Mouse (Mus musculus): ENCODE data around the gene Ptpn5. TPM values are rescaled to one million over a fixed set of nuclear protein-coding genes. Genes with fewer than 3 reads are reported as not detected.

The Ptpn5 gene
- polyA plus RNA-seq, 1 experiment from 2014 or later = 0.10 TPM

DNA sequence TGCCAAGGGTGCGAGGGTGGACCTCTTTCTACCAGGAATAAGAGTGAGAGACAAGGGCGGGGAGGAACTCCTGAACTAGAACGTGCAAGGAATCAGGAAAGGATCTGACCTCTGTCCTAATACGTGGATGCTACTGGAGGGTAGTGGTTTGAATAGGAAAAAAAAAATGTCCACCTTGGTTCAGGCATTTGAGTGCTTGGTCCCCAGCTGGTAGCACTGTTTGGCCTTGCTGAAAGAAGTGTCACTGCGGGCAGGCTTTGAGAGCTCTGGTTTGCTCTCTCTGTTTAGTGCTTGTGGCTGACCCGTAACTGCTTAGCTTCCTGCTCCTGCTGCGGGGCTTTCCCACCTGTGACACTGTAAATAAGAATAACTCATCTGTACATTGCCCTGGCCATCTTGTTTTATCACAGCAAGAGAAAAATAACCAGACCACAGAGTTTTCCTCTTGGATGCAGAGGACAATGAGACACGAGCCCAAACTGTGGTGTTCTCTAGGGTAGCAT is 6.4 kb upstream of the Ptpn5 start:
- Histone ChIP-seq H3K27ac (no peak overlapping the region), H3K9ac (no peak overlapping the region), H3K4me3 (replicated peaks) (no peak overlapping the region), H3K4me1 (replicated peaks) (no peaks in the 10 kb centered on the region), H3K36me3 (no peaks in the 10 kb centered on the region), H3K27me3 (peaks cover 5% of the 10 kb centered on the region), H3K9me3 (replicated peaks) (no peaks in the 10 kb centered on the region), H3K4me2 (no peak overlapping the region)
- DNase-seq (no peak), ATAC-seq (ENCODE audit: low read depth) (no peak)
- WGBS (ENCODE audit: insufficient replicate concordance) = 50% methylated on average over 8 of the region's 8 CpGs

DNA sequence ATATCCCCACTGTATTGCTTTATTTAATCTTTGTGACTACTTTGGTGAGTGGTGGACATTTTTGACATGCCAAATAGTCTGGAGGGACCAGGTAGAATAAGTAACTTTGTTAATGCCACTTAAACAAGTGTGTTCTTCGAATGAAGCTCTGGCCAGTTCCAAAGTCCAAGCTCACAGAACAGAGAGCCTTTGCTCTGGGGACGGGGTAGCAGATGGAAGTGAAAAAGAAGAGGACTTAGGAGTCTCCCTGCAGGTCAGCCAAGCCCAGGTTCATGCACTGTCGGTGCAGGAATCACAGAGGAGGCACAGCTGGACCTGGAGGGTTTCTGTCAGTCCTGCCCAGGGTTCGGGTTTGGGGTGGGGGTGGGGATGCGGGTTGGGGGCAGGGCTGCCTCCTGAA is 1.1 kb upstream of the Ptpn5 start:
- H3K27ac ChIP-seq = no peak overlapping the region
- 28% methylated on average over 5 of the region's 5 CpGs for WGBS (ENCODE audit: insufficient replicate concordance)
- DNase-seq (no peak), ATAC-seq (ENCODE audit: low read depth) (no peak)
- no peaks in the 10 kb centered on the region for H3K36me3 ChIP-seq
- H3K9ac ChIP-seq = no peak overlapping the region
- H3K9me3 ChIP-seq (replicated peaks) = no peaks in the 10 kb centered on the region
- H3K4me1 ChIP-seq (replicated peaks) = peaks cover 7% of the 10 kb centered on the region
- no peak overlapping the region for H3K4me3 ChIP-seq (replicated peaks)
- no peak overlapping the region for H3K4me2 ChIP-seq
- peaks cover 56% of the 10 kb centered on the region for H3K27me3 ChIP-seq

DNA sequence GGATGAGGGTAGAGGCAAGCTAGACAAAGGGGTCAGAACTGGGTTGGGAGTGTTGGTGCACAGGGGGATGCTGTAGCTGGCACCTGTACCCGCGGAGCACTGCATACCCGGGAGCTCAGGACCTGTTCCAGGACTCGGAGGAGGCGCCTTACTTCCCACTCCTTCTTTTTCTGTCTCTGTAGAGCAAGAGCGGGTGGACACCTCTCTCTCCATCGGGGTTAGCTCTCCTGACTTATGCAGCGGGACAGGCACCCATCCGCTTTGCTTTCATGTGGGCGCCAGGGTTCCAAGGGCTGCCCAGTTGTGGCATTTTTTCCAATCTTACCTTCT is 588 bp downstream of the Ptpn5 start:
- Histone ChIP-seq H3K9me3 (replicated peaks) (no peaks in the 10 kb centered on the region), H3K4me1 (replicated peaks) (peaks cover 7% of the 10 kb centered on the region), H3K27ac (no peak overlapping the region), H3K4me3 (replicated peaks) (peak overlapping the region; percentile 49), H3K4me2 (peak overlapping the region; percentile 66), H3K9ac (no peak overlapping the region), H3K27me3 (peaks cover 66% of the 10 kb centered on the region), H3K36me3 (no peaks in the 10 kb centered on the region)
- ATAC-seq (ENCODE audit: low read depth) (no peak), DNase-seq (no peak)
- WGBS (ENCODE audit: insufficient replicate concordance) = 3% methylated on average over 10 of the region's 10 CpGs

DNA sequence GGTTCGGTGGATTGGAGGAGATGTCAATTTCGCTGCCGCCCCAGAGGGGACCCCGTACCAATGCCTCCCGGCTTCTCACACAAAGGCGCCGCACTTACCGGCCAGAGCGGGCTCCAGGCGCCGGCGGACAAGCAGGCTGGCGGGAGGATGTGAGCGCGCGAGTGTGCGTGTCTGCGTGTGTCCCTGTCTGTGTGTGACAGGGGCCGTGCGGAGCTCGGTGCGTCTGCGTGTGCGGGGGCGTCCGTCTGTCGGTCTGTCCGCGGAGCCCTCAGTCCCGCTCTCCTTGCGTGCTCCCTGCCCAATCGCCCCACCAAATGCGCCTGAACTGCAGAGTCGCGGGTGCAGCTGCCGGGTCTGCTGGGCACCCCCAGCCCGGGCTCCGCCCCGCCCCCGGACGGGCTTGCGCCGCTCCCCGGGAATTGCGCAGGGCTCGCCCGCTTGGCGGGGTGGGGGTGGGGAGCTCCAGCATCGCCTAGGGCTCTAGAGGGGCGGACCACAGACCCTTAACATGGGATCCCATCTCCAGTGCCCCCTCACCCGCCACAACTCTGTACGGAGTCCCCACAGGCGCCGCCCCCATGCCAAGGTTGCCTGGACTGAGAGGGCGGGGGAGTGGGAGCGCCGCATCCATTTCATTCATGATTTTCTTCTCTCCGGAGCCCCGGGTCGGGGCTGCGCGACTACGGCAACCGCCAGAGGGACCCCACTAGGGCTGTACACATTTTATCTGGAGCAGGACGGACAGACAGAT is 1.1 kb downstream of the Ptpn5 start:
- Histone ChIP-seq H3K27ac (no peak overlapping the region), H3K27me3 (peaks cover 66% of the 10 kb centered on the region), H3K4me1 (replicated peaks) (peaks cover 7% of the 10 kb centered on the region), H3K9me3 (replicated peaks) (no peaks in the 10 kb centered on the region), H3K4me3 (replicated peaks) (peak overlapping the region; percentile 49), H3K36me3 (no peaks in the 10 kb centered on the region), H3K4me2 (peak overlapping the region; percentile 66), H3K9ac (no peak overlapping the region)
- DNase-seq (no peak), ATAC-seq (ENCODE audit: low read depth) (no peak)
- WGBS (ENCODE audit: insufficient replicate concordance) = under 1% methylated on average over 64 of the region's 65 CpGs

DNA sequence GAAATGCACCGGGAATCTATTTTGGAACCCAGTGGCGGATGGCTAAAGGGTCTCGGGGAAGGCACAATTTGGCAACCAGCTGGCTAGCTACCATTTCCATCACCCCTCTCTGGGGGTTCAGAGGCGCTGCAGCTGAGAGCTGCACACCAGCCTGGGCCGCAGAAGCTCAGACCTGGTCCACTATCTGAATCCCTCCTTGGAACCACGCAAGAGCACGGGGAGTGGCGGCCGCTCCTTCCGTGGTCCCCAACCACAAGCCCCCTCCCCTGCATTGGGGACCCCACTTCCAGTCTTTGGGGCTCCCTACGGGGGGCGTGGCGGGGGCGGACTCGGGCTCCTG is 1.7 kb downstream of the Ptpn5 start:
- DNase-seq (no peak), ATAC-seq (ENCODE audit: low read depth) (no peak)
- H3K27ac ChIP-seq = no peak overlapping the region
- H3K36me3 ChIP-seq = no peaks in the 10 kb centered on the region
- WGBS (ENCODE audit: insufficient replicate concordance) = 4% methylated on average over 15 of the region's 15 CpGs
- no peak overlapping the region for H3K9ac ChIP-seq
- H3K4me3 ChIP-seq (replicated peaks) = peak overlapping the region; percentile 49
- peaks cover 7% of the 10 kb centered on the region for H3K4me1 ChIP-seq (replicated peaks)
- H3K27me3 ChIP-seq = peaks cover 66% of the 10 kb centered on the region
- H3K9me3 ChIP-seq (replicated peaks) = no peaks in the 10 kb centered on the region
- peak overlapping the region; percentile 66 for H3K4me2 ChIP-seq

DNA sequence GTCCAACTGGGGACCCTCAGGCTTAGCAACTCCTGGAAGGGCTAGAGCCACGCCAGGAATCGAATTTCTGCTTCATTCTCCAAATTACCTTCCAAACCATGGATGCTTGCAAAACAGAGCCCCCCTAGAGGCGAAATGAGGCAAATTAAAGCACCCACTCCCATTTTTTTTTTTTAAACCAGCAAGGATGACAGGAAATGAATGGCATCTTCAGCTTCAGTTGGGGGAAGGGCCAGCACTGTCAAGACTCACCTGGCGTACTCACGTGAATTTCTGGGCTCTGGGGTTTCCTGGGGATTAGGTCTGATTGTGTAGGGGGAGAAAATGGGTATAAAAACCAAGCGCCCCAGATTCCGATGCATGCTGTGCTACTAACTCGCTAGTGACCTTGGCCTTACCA is 2.2 kb downstream of the Ptpn5 start:
- Histone ChIP-seq H3K9me3 (replicated peaks) (no peaks in the 10 kb centered on the region), H3K36me3 (no peaks in the 10 kb centered on the region), H3K27me3 (peaks cover 66% of the 10 kb centered on the region), H3K9ac (no peak overlapping the region), H3K4me1 (replicated peaks) (peaks cover 7% of the 10 kb centered on the region), H3K27ac (no peak overlapping the region), H3K4me2 (no peak overlapping the region), H3K4me3 (replicated peaks) (no peak overlapping the region)
- 25% methylated on average over 8 of the region's 8 CpGs for WGBS (ENCODE audit: insufficient replicate concordance)
- ATAC-seq (ENCODE audit: low read depth) (no peak), DNase-seq (no peak)

DNA sequence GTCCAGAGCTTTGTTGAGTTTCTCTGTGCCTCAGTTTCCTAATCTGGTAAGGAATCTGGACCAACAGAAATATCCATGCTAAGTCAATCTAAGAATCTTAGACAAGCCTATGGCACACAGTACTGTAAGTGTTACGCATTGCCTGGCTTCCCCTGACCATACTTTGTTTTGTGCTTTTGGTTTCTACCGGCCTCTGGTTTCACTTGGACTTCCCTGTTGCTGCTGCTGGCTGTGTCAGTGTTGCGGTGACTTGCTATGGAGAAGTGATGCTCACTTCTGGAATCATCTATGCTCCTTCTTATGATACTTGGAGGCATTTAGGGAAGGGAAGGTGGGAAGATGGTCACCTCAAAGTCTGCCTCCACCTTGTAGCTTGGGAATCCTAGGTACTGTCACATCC is 11.5 kb downstream of the Ptpn5 start:
- ATAC-seq (ENCODE audit: low read depth) (no peak), DNase-seq (no peak)
- H3K4me2 ChIP-seq = no peak overlapping the region
- 61% methylated on average over 3 of the region's 3 CpGs for WGBS (ENCODE audit: insufficient replicate concordance)
- H3K27me3 ChIP-seq = no peaks in the 10 kb centered on the region
- no peak overlapping the region for H3K4me3 ChIP-seq (replicated peaks)
- no peak overlapping the region for H3K27ac ChIP-seq
- H3K36me3 ChIP-seq = no peaks in the 10 kb centered on the region
- no peaks in the 10 kb centered on the region for H3K4me1 ChIP-seq (replicated peaks)
- no peaks in the 10 kb centered on the region for H3K9me3 ChIP-seq (replicated peaks)
- no peak overlapping the region for H3K9ac ChIP-seq

DNA sequence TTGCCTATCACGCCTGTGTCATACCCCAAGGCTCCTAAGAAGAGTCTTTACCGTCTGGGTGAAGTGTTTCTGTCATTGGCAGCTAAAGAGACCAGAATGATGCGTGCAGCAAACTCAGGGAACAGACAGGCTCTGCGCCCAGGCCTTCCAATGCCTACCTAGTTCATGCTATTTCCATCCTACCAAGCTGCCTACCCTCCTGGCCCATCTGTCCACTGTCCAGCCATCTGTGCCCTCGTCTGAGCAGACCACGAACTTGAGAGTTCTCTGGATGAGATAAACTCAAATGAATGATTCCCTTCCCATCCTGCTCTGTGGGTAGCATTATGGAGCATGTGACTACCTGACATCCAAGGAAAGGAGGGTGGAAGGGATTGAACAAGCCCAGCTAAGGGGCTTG is 16.8 kb downstream of the Ptpn5 start:
- H3K27me3 ChIP-seq = no peaks in the 10 kb centered on the region
- ATAC-seq (ENCODE audit: low read depth) (no peak), DNase-seq (no peak)
- H3K4me2 ChIP-seq = no peak overlapping the region
- H3K4me1 ChIP-seq (replicated peaks) = no peaks in the 10 kb centered on the region
- no peak overlapping the region for H3K27ac ChIP-seq
- no peak overlapping the region for H3K9ac ChIP-seq
- H3K36me3 ChIP-seq = no peaks in the 10 kb centered on the region
- WGBS (ENCODE audit: insufficient replicate concordance) = 49% methylated on average over 6 of the region's 6 CpGs
- H3K9me3 ChIP-seq (replicated peaks) = no peaks in the 10 kb centered on the region
- no peak overlapping the region for H3K4me3 ChIP-seq (replicated peaks)

DNA sequence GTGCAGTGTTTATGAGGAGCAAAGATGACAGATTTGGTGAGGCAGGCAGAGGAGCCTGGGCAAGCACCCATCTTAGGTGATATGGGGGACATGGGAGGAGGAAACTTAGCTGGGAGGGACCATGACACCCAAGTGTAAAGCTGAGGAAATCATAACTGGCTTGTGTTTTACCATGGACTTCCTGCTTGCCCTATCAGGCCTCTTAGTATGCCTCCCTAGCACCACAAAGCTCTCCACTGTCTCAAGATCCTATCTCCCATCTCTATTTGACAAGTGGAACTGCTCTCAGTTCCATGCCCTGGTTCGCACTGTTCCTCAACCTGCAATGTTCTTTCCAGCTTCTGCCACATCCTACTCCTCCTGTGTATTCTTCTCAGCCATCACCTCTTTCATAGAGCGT is 18.0 kb downstream of the Ptpn5 start:
- ATAC-seq (ENCODE audit: low read depth) (no peak), DNase-seq (no peak)
- Histone ChIP-seq H3K4me1 (replicated peaks) (no peaks in the 10 kb centered on the region), H3K27me3 (no peaks in the 10 kb centered on the region), H3K9me3 (replicated peaks) (no peaks in the 10 kb centered on the region), H3K4me3 (replicated peaks) (no peak overlapping the region), H3K4me2 (no peak overlapping the region), H3K27ac (no peak overlapping the region), H3K36me3 (no peaks in the 10 kb centered on the region), H3K9ac (no peak overlapping the region)
- 54% methylated on average over 2 of the region's 2 CpGs for WGBS (ENCODE audit: insufficient replicate concordance)

DNA sequence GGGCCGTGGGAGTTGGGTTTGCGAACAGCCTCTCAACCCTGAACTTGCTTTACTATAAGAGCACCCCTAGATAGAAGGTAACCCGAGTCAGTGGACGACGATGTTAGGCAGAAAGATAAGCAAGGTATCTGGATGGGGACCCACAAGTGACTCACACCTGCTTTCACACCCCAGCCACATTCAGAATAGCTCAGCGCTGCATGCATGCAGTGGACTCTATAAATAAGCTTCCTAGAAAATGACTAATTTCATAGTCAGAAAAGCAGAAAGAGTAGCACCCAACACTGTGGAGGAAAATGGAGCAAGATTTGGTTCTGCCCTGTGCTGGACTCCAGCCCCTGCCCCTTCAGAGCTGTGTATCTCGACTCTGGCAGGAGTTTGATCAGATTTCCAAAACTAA is 20.1 kb downstream of the Ptpn5 start:
- WGBS (ENCODE audit: insufficient replicate concordance) = 54% methylated on average over 7 of the region's 7 CpGs
- H3K4me3 ChIP-seq (replicated peaks) = no peak overlapping the region
- no peak overlapping the region for H3K4me2 ChIP-seq
- no peaks in the 10 kb centered on the region for H3K4me1 ChIP-seq (replicated peaks)
- H3K36me3 ChIP-seq = no peaks in the 10 kb centered on the region
- H3K9me3 ChIP-seq (replicated peaks) = no peaks in the 10 kb centered on the region
- DNase-seq (no peak), ATAC-seq (ENCODE audit: low read depth) (no peak)
- H3K27me3 ChIP-seq = no peaks in the 10 kb centered on the region
- no peak overlapping the region for H3K27ac ChIP-seq
- H3K9ac ChIP-seq = no peak overlapping the region

DNA sequence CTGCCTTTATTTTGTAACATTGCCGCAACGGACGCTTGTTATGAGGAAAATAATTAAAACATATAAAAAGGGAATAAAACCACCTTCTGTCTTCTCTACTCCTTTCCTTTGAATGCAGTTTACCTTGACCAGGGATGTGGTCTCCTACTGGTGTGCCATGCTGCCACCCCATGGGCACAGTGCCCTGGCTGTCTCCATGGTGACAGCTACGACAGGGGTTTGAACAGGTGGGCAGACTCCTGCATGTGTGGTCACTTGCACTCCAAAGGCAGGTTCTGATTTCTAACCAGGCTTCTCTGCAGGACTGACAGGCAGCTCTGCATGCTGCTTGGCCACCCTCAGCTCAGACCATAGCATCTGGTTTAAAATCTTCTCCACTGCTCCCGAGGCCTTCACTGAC is 21.4 kb downstream of the Ptpn5 start:
- no peaks in the 10 kb centered on the region for H3K4me1 ChIP-seq (replicated peaks)
- no peaks in the 10 kb centered on the region for H3K9me3 ChIP-seq (replicated peaks)
- no peaks in the 10 kb centered on the region for H3K36me3 ChIP-seq
- no peak overlapping the region for H3K27ac ChIP-seq
- no peak overlapping the region for H3K4me3 ChIP-seq (replicated peaks)
- DNase-seq (no peak), ATAC-seq (ENCODE audit: low read depth) (no peak)
- WGBS (ENCODE audit: insufficient replicate concordance) = 77% methylated on average over 5 of the region's 5 CpGs
- H3K4me2 ChIP-seq = no peak overlapping the region
- no peaks in the 10 kb centered on the region for H3K27me3 ChIP-seq
- H3K9ac ChIP-seq = no peak overlapping the region

DNA sequence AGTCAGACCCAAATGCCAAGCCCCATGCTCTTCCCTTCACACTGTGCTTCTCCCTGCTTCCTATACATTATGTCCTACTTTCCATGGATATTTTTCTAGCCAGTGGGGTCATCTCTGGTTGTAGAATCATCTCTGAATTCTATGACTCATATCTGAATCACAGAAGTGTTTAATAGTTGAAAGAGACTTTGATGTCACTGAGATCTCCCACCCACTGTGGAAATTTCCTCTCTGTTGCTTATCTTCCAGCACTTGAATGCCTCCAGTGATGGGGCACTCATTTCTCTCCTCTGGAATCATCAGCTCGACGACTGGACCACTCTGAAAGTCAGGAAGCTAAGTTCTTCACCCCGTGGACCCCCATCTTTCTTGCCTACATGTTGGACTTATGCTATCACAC is 22.4 kb downstream of the Ptpn5 start:
- ATAC-seq (ENCODE audit: low read depth) = no peak
- Histone ChIP-seq H3K4me3 (replicated peaks) (no peak overlapping the region), H3K9me3 (replicated peaks) (no peaks in the 10 kb centered on the region), H3K9ac (no peak overlapping the region), H3K4me1 (replicated peaks) (no peaks in the 10 kb centered on the region), H3K4me2 (no peak overlapping the region), H3K36me3 (no peaks in the 10 kb centered on the region), H3K27ac (no peak overlapping the region), H3K27me3 (no peaks in the 10 kb centered on the region)
- DNase-seq = no peak
- WGBS (ENCODE audit: insufficient replicate concordance) = 56% methylated on average over 3 of the region's 3 CpGs
